Mouse (Mus musculus) heart, embryonic 10.5 days (tissue): ENCODE measurements around the gene Gm6583. TPM values are rescaled to one million over a fixed set of nuclear protein-coding genes. Genes with fewer than 3 reads are reported as not detected.

ENCODE experiments used
- DNase-seq: peaks from one replicate; pipeline ENCODE4 v3.0.0-alpha.2; 2017; ENCODE audit warnings: low spot score
- H3K27ac ChIP-seq: fragments of 300-500 bp; sonication (generic); 2 replicates; pipeline ENCODE4 v1.5.1; 2016; ENCODE audit warnings: mild to moderate bottlenecking
- H3K27me3 ChIP-seq: fragments of 300-500 bp; sonication (generic); 2 replicates; pipeline ENCODE4 v1.6.1; 2016; ENCODE audit warnings: mild to moderate bottlenecking; ENCODE audit not compliant: poor library complexity, insufficient read depth, severe bottlenecking
- H3K36me3 ChIP-seq: fragments of 300-500 bp; sonication (generic); 2 replicates; pipeline ENCODE4 v1.6.1; 2016; ENCODE audit warnings: mild to moderate bottlenecking, moderate library complexity
- H3K4me1 ChIP-seq: fragments of 300-500 bp; sonication (generic); 2 replicates; pipeline ENCODE4 v1.6.1; 2016; ENCODE audit warnings: mild to moderate bottlenecking
- H3K4me3 ChIP-seq: fragments of 300-500 bp; sonication (generic); 2 replicates; pipeline ENCODE4 v1.5.1; 2016; ENCODE audit warnings: mild to moderate bottlenecking, moderate library complexity
- H3K9me3 ChIP-seq: fragments of 300-500 bp; sonication (generic); 2 replicates; pipeline ENCODE4 v1.6.1; 2016; ENCODE audit warnings: mild to moderate bottlenecking, moderate library complexity
- WGBS: fragments of 180-500 bp; shearing (Covaris S2); methylation state at CpG from one replicate; pipeline ENCODE4 v1.1.7; 2016; 5-methylcytosine and 5-hydroxymethylcytosine counted together
- polyA plus RNA-seq: library from polyadenylated mRNA; unstranded; fragments of >200 nt; fragmentation: Nextera tagmentation; extraction: Ambion mirVana; gene quantifications from 2 replicates; pipeline ENCODE4 v1.2.1, GENCODE M21; 2016

Gene Gm6583
- polyA plus RNA-seq, 1 experiment from 2014 or later = 0.28 TPM

GRCm38 (mm10) chr5:112364184-112364797, 8.5 kb upstream of the Gm6583 start:
- 71% methylated on average over 10 of the region's 10 CpGs for WGBS
- no peak for DNase-seq

DNA sequence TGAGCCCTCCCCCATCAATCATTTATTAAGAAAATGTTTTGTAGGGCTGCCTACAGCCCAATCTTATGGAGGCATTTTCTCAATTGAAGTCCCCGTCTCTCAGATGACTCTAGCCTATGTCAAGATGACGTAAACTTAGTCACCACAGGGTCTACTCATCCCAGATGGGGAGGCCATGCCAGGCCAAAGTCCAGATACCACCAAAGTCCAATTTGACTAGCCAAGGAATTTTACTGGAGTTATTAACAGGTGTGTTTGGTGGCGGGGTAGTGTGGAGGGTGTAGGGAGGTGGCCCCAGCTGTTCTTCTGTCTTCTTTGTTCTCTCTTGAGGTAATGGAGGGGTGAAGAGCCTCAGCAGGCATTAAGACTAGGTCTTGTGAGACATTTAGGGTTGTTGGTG, 4.2 kb upstream of the Gm6583 start:
- Histone ChIP-seq H3K4me3 (no peak overlapping the region), H3K4me1 (peaks cover 12% of the 10 kb centered on the region), H3K36me3 (peaks cover 57% of the 10 kb centered on the region), H3K27me3 (peaks cover 65% of the 10 kb centered on the region), H3K27ac (peak overlapping the region; percentile 49; the same call in 1 of the 2 replicates), H3K9me3 (no peaks in the 10 kb centered on the region)
- 88% methylated on average over 3 of the region's 3 CpGs for whole genome bisulfite sequencing
- no peak for DNase-seq

More at GRCm38 (mm10) chr5:112364184-112364797, 8.5 kb upstream of the Gm6583 start:
- peaks cover 6% of the 10 kb centered on the region; the same call in 1 of the 2 replicates for H3K4me1 ChIP-seq
- peaks cover 58% of the 10 kb centered on the region for H3K36me3 ChIP-seq
- H3K4me3 ChIP-seq = no peak overlapping the region
- H3K27ac ChIP-seq = no peak overlapping the region
- H3K9me3 ChIP-seq = no peaks in the 10 kb centered on the region
- H3K27me3 ChIP-seq = peaks cover 43% of the 10 kb centered on the region

- Histone ChIP-seq H3K9me3 (no peaks in the 10 kb centered on the region), H3K27me3 (peaks cover 65% of the 10 kb centered on the region), H3K36me3 (peaks cover 57% of the 10 kb centered on the region), H3K27ac (peak overlapping the region; percentile 49; the same call in 1 of the 2 replicates), H3K4me1 (peaks cover 12% of the 10 kb centered on the region), H3K4me3 (no peak overlapping the region)
- DNase-seq = peak; percentile 85
- WGBS = 53% methylated on average over 4 of the region's 4 CpGs
Observed at GRCm38 (mm10) chr5:112359520-112359919, 3.7 kb upstream of the Gm6583 start.

- Histone ChIP-seq H3K9me3 (no peaks in the 10 kb centered on the region), H3K27ac (no peak overlapping the region), H3K4me1 (peaks cover 12% of the 10 kb centered on the region), H3K4me3 (no peak overlapping the region), H3K27me3 (peaks cover 49% of the 10 kb centered on the region), H3K36me3 (peaks cover 52% of the 10 kb centered on the region)
- DNase-seq = no peak
- WGBS = 79% methylated on average over 9 of the region's 9 CpGs
Observed at GRCm38 (mm10) chr5:112356322-112356721, 489 bp upstream of the Gm6583 start.

- H3K4me1 ChIP-seq = peaks cover 12% of the 10 kb centered on the region
- 78% methylated on average over 6 of the region's 6 CpGs for WGBS
- H3K9me3 ChIP-seq = no peaks in the 10 kb centered on the region
- H3K27ac ChIP-seq = no peak overlapping the region
- DNase-seq = no peak
- H3K4me3 ChIP-seq = no peak overlapping the region
- H3K27me3 ChIP-seq = peaks cover 49% of the 10 kb centered on the region
- H3K36me3 ChIP-seq = peaks cover 60% of the 10 kb centered on the region
Observed at GRCm38 (mm10) chr5:112355493-112355892, 340 bp downstream of the Gm6583 start.

DNA sequence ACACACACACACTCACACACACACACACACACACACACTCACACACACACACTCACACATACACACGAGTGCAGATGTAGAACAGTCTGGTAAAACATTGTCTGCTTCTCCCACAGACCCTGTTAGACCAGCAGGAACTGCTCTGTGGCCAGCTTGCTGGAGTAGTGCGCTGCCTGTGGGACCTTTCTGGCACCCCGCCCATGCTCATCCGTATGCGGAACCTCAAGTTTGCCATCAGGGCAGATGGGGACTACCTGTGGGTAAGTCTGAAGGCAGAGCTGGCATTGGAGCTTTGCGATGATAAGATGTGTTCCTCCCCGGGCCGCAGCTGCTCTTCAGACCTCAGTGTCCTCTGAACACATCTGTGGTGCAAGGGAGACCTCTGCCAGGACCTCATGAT, 6.7 kb downstream of the Gm6583 start:
- H3K27ac ChIP-seq = no peak overlapping the region
- H3K4me1 ChIP-seq = peaks cover 13% of the 10 kb centered on the region
- no peaks in the 10 kb centered on the region for H3K9me3 ChIP-seq
- 89% methylated on average over 8 of the region's 8 CpGs for WGBS
- H3K4me3 ChIP-seq = no peak overlapping the region
- peaks cover 1% of the 10 kb centered on the region; the same call in 1 of the 2 replicates for H3K27me3 ChIP-seq
- DNase-seq = no peak
- peaks cover 62% of the 10 kb centered on the region for H3K36me3 ChIP-seq

GRCm38 (mm10) chr5:112346211-112346965, 9.4 kb downstream of the Gm6583 start:
- H3K27ac ChIP-seq = no peak overlapping the region
- peaks cover 47% of the 10 kb centered on the region for H3K36me3 ChIP-seq

DNA sequence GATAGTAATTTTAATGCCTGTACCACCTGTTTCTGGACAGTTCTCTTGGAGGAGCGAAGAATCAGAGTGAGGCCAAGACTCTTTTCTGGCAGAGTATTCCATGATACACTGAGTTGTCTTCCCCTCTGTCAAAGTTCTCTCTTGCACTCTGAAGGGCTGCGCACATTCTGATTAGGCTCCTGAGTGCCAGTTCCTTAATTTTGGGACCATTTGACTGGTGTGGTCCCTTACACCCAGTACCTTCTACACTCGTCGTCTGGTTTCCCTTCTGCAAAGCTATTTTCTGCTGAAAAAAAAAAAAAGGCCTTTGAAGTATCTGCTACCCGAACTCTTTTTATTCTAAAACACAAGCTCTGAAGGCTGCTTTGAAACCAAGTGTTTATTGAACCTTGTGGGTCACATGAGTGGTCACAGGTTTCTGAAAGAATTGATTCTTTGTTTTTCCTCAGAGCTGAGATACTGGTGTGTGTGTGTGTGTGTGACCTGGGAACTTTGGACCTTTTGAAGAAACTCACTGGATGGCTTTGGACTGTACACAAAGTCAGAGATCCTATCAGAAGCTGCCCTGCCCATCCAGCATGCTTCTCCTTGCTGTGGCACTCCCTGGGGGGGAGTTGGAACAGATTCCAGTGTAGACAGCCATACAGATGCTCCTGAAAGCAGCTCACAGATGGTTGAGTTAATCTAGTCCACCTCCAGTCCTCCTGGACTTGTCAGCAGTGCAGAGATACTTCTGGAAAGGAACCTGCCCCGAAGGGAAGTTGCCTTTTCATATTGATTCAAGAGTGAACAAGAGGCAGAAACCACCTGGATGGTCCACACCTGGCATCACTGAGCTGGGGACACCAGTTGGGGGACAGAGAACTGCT, 11.5 kb downstream of the Gm6583 start:
- no peaks in the 10 kb centered on the region for H3K27me3 ChIP-seq
- H3K4me3 ChIP-seq = no peak overlapping the region
- no peaks in the 10 kb centered on the region for H3K9me3 ChIP-seq
- no peak overlapping the region for H3K27ac ChIP-seq
- WGBS = 77% methylated on average over 6 of the region's 6 CpGs
- peaks cover 28% of the 10 kb centered on the region for H3K4me1 ChIP-seq
- H3K36me3 ChIP-seq = peaks cover 36% of the 10 kb centered on the region
- no peak for DNase-seq

More at GRCm38 (mm10) chr5:112346211-112346965, 9.4 kb downstream of the Gm6583 start:
- Histone ChIP-seq H3K27me3 (no peaks in the 10 kb centered on the region), H3K4me3 (no peak overlapping the region), H3K9me3 (no peaks in the 10 kb centered on the region), H3K4me1 (peaks cover 28% of the 10 kb centered on the region)
- no peak for DNase-seq
- 83% methylated on average over 16 of the region's 16 CpGs for WGBS

DNA sequence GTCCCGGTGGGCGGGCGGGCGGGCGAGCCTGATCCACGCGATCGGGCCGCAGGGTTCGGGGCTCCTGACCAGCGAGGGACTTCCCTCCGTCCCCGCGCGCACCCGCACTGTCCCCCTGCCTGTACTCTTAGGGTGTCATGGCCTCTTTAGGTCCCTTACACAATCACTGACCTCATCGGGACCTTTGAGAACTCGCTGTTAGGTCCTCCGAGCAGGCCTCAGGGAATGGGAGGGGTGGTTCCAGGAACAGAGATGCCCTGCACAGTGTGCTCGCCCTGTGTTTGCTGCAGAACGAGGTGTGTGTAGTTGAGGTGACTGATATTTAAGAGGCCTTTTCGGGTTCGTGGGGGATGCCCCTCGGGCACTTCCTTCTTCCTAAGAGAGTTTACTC, 12.6 kb downstream of the Gm6583 start:
- H3K4me3 ChIP-seq = peak overlapping the region; percentile 97
- 0% methylated on average over 24 of the region's 24 CpGs for WGBS
- H3K36me3 ChIP-seq = peaks cover 40% of the 10 kb centered on the region
- H3K4me1 ChIP-seq = peaks cover 28% of the 10 kb centered on the region
- no peaks in the 10 kb centered on the region for H3K9me3 ChIP-seq
- no peaks in the 10 kb centered on the region for H3K27me3 ChIP-seq
- peak overlapping the region; percentile 96 for H3K27ac ChIP-seq
- DNase-seq = no peak

GRCm38 (mm10) chr5:112342463-112343204, 13.2 kb downstream of the Gm6583 start, which contains the start of the genes Srrd and Hps4:
Gene Srrd (minus strand): TSS chr5:112343040.
Gene Hps4 (plus strand): TSS chr5:112343083.
- peaks cover 28% of the 10 kb centered on the region for H3K4me1 ChIP-seq
- H3K4me3 ChIP-seq = peak within 1 kb of the TSS; percentile 97
- WGBS = 2% methylated on average over 64 of the region's 64 CpGs
- no peaks in the 10 kb centered on the region for H3K9me3 ChIP-seq
- DNase-seq = peak; percentile 87
- no peaks in the 10 kb centered on the region for H3K27me3 ChIP-seq
- peak within 1 kb of the TSS; percentile 96 for H3K27ac ChIP-seq
- H3K36me3 ChIP-seq = peaks cover 40% of the 10 kb centered on the region

- WGBS = 79% methylated on average over 7 of the region's 7 CpGs
- peaks cover 15% of the 10 kb centered on the region for H3K4me1 ChIP-seq
- DNase-seq = no peak
- no peak overlapping the region for H3K4me3 ChIP-seq
- no peaks in the 10 kb centered on the region for H3K9me3 ChIP-seq
- H3K27ac ChIP-seq = no peak overlapping the region
- no peaks in the 10 kb centered on the region for H3K27me3 ChIP-seq
- peaks cover 58% of the 10 kb centered on the region for H3K36me3 ChIP-seq
Observed at GRCm38 (mm10) chr5:112339215-112339614, 16.6 kb downstream of the Gm6583 start.

DNA sequence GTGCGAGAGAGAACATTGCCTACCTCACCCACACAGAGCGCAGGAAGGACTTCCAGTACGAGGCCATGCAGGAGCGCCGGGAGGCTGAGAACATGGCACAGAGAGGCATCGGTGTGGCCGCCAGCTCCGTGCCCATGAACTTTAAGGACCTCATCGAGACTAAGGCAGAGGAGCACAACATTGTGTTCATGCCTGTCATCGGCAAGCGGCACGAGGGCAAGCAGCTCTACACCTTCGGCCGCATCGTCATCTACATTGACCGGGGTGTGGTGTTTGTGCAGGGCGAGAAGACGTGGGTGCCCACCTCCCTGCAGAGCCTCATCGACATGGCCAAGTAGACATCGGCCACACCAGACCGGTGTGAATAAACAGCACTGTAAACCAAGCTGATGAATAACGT, 18.8 kb downstream of the Gm6583 start:
- Histone ChIP-seq H3K27me3 (no peaks in the 10 kb centered on the region), H3K9me3 (no peaks in the 10 kb centered on the region), H3K36me3 (peaks cover 80% of the 10 kb centered on the region), H3K27ac (no peak overlapping the region), H3K4me3 (no peak overlapping the region), H3K4me1 (peaks cover 4% of the 10 kb centered on the region)
- 95% methylated on average over 22 of the region's 22 CpGs for WGBS
- DNase-seq = no peak
